Mouse (Mus musculus) neural tube, embryonic 11.5 days (tissue): ENCODE data around the gene Med24. TPM values are rescaled to one million over a fixed set of nuclear protein-coding genes. Genes with fewer than 3 reads are reported as not detected.

Experiments used
- ATAC-seq: fragments of 200-750 bp; cut with Nextera tagmentation; 2 replicates; pipeline ENCODE4 v1.8.0; 2017; ENCODE audit warnings: moderate number of reproducible peaks, mild to moderate bottlenecking, moderate TSS enrichment, moderate library complexity; ENCODE audit not compliant: insufficient read depth, low FRiP score, low TSS enrichment
- DNase-seq: peaks from one replicate; pipeline ENCODE4 v3.0.0-alpha.2; 2015; ENCODE audit warnings: low spot score
- H3K27ac ChIP-seq: fragments of 300-500 bp; sonication (generic); 2 replicates; pipeline ENCODE4 v1.5.1; 2014; ENCODE audit warnings: low read depth, mild to moderate bottlenecking, low read length
- H3K27me3 ChIP-seq: fragments of 300-500 bp; sonication (generic); 2 replicates; pipeline ENCODE4 v1.6.1; 2014; ENCODE audit warnings: mild to moderate bottlenecking, low read length, mixed read lengths; ENCODE audit not compliant: control insufficient read depth, insufficient read depth
- H3K36me3 ChIP-seq: fragments of 300-500 bp; sonication (generic); 2 replicates; pipeline ENCODE4 v1.6.1; 2014; ENCODE audit warnings: mild to moderate bottlenecking, low read length, moderate library complexity, mixed read lengths; ENCODE audit not compliant: control insufficient read depth, insufficient read depth
- H3K4me1 ChIP-seq: fragments of 300-500 bp; sonication (generic); 2 replicates; pipeline ENCODE4 v1.6.1; 2014; ENCODE audit warnings: low read length, mixed read lengths; ENCODE audit not compliant: control insufficient read depth, insufficient read depth
- H3K4me2 ChIP-seq: fragments of 300-500 bp; sonication (generic); 2 replicates; pipeline ENCODE4 v1.6.1; 2014; ENCODE audit warnings: low read depth, mild to moderate bottlenecking, moderate library complexity
- H3K4me3 ChIP-seq: fragments of 300-500 bp; sonication (generic); 2 replicates; pipeline ENCODE4 v1.5.1; 2014; ENCODE audit warnings: low read depth, low read length
- H3K9ac ChIP-seq: fragments of 300-500 bp; sonication (generic); 2 replicates; pipeline ENCODE4 v1.6.1; 2014; ENCODE audit warnings: mild to moderate bottlenecking, low read length
- H3K9me3 ChIP-seq: fragments of 300-500 bp; sonication (generic); 2 replicates; pipeline ENCODE4 v1.6.1; 2016; ENCODE audit warnings: low read length; ENCODE audit not compliant: control insufficient read depth
- WGBS: fragments of 180-500 bp; shearing (Covaris S2); extraction: QIAGEN DNeasy Blood & Tissue Kit; methylation state at CpG from one replicate; pipeline ENCODE4 v1.1.7; 2014; 5-methylcytosine and 5-hydroxymethylcytosine counted together
- polyA plus RNA-seq: library from polyadenylated mRNA; unstranded; fragments of >200 nt; fragmentation: Nextera tagmentation; extraction: Ambion mirVana; gene quantifications from 2 replicates; pipeline ENCODE4 v1.2.1, GENCODE M21; 2014

Gene Med24
- polyA plus RNA-seq, 1 experiment from 2014 or later: 74.5 TPM

- Histone ChIP-seq H3K4me3 (no peak overlapping the region), H3K9me3 (no peaks in the 10 kb centered on the region), H3K27ac (0 out of 2 replicates have a peak overlapping the region, but pooled peaks have one; percentile 39), H3K4me2 (peak overlapping the region; percentile 5; the same call in 1 of the 2 replicates), H3K9ac (peak overlapping the region; percentile 26; the same call in 1 of the 2 replicates), H3K27me3 (no peaks in the 10 kb centered on the region), H3K36me3 (peaks cover 2% of the 10 kb centered on the region; the same call in 1 of the 2 replicates), H3K4me1 (peaks cover 27% of the 10 kb centered on the region)
- DNase-seq (peak; percentile 60), ATAC-seq (peak; percentile 22; the same call in 1 of the 2 replicates)
- 23% methylated on average over 9 of the region's 9 CpGs for WGBS
These were observed 38.0 kb upstream of the Med24 start for GRCm38 (mm10) chr11:98767276-98767675.

GRCm38 (mm10) chr11:98766816-98767215, 37.6 kb upstream of the Med24 start:
- Histone ChIP-seq H3K4me2 (peak overlapping the region; percentile 5; the same call in 1 of the 2 replicates), H3K27ac (0 out of 2 replicates have a peak overlapping the region, but pooled peaks have one; percentile 39), H3K4me1 (peaks cover 27% of the 10 kb centered on the region), H3K4me3 (no peak overlapping the region), H3K9ac (peak overlapping the region; percentile 26; the same call in 1 of the 2 replicates), H3K27me3 (no peaks in the 10 kb centered on the region), H3K36me3 (peaks cover 2% of the 10 kb centered on the region; the same call in 1 of the 2 replicates), H3K9me3 (no peaks in the 10 kb centered on the region)
- DNase-seq (no peak), ATAC-seq (peak; percentile 7; the same call in 1 of the 2 replicates)
- 50% methylated on average over 5 of the region's 5 CpGs for WGBS

DNA sequence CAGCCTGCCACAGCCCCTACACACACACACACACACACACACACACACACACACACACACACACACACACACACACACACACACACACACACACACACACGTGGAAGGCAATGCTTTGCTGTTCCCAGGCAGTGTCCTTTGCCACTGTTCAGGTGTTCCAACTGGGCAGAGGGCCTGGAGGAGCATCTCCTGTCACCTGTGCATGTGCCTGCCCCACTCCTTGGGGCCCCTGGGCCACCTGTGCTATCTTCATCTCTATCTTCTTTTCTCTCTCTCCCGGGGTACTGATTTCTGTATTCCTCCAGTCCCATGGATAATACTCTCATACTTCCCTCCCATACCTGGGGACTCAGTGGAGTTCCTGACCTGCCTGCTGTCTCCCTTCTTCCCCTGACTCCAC, 37.1 kb upstream of the Med24 start:
- no peak for DNase-seq
- Histone ChIP-seq H3K4me2 (no peak overlapping the region), H3K36me3 (peaks cover 2% of the 10 kb centered on the region; the same call in 1 of the 2 replicates), H3K27me3 (no peaks in the 10 kb centered on the region), H3K9ac (no peak overlapping the region), H3K4me3 (no peak overlapping the region), H3K9me3 (no peaks in the 10 kb centered on the region), H3K4me1 (peaks cover 27% of the 10 kb centered on the region), H3K27ac (no peak overlapping the region)
- 63% methylated on average over 1 of the region's 2 CpGs for WGBS
- ATAC-seq: no peak

GRCm38 (mm10) chr11:98765421-98766309, 36.4 kb upstream of the Med24 start:
- H3K9me3 ChIP-seq: no peaks in the 10 kb centered on the region
- ATAC-seq: no peak
- no peak overlapping the region for H3K4me2 ChIP-seq
- peaks cover 27% of the 10 kb centered on the region for H3K4me1 ChIP-seq
- WGBS: 54% methylated on average over 6 of the region's 9 CpGs
- no peak for DNase-seq
- no peak overlapping the region for H3K27ac ChIP-seq
- peaks cover 4% of the 10 kb centered on the region for H3K36me3 ChIP-seq
- H3K27me3 ChIP-seq: no peaks in the 10 kb centered on the region
- H3K9ac ChIP-seq: no peak overlapping the region
- H3K4me3 ChIP-seq: no peak overlapping the region

GRCm38 (mm10) chr11:98764746-98765145, 35.5 kb upstream of the Med24 start:
- no peak for ATAC-seq
- H3K27me3 ChIP-seq: no peaks in the 10 kb centered on the region
- H3K36me3 ChIP-seq: peaks cover 4% of the 10 kb centered on the region
- H3K4me1 ChIP-seq: peaks cover 27% of the 10 kb centered on the region
- no peak overlapping the region for H3K4me3 ChIP-seq
- H3K9ac ChIP-seq: no peak overlapping the region
- DNase-seq: no peak
- no peak overlapping the region for H3K27ac ChIP-seq
- H3K4me2 ChIP-seq: no peak overlapping the region
- no peaks in the 10 kb centered on the region for H3K9me3 ChIP-seq

- no peaks in the 10 kb centered on the region for H3K9me3 ChIP-seq
- peaks cover 27% of the 10 kb centered on the region for H3K4me1 ChIP-seq
- H3K27me3 ChIP-seq: no peaks in the 10 kb centered on the region
- ATAC-seq (no peak), DNase-seq (no peak)
- H3K4me3 ChIP-seq: no peak overlapping the region
- 85% methylated on average over 18 of the region's 18 CpGs for whole genome bisulfite sequencing
- H3K27ac ChIP-seq: no peak overlapping the region
- H3K9ac ChIP-seq: no peak overlapping the region
- peaks cover 4% of the 10 kb centered on the region for H3K36me3 ChIP-seq
- H3K4me2 ChIP-seq: no peak overlapping the region
These were observed 34.9 kb upstream of the Med24 start for GRCm38 (mm10) chr11:98764091-98764490.

DNA sequence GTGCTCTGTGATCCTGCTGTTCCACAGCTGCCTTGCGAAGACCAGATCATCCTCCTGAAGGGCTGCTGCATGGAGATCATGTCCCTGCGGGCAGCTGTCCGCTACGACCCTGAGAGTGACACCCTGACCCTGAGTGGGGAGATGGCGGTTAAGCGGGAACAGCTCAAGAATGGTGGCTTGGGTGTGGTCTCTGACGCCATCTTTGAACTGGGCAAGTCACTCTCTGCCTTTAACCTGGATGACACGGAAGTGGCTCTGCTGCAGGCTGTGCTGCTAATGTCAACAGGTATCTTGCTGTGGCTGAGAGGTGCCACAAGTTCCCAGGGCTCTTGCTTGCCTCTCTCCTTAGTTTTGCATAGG, 34.2 kb upstream of the Med24 start:
- 85% methylated on average over 8 of the region's 8 CpGs for WGBS
- Histone ChIP-seq H3K27ac (no peak overlapping the region), H3K9me3 (no peaks in the 10 kb centered on the region), H3K27me3 (no peaks in the 10 kb centered on the region), H3K4me2 (no peak overlapping the region), H3K36me3 (peaks cover 4% of the 10 kb centered on the region), H3K9ac (no peak overlapping the region), H3K4me1 (peaks cover 25% of the 10 kb centered on the region), H3K4me3 (no peak overlapping the region)
- ATAC-seq: no peak
- DNase-seq: peak; percentile 9

- WGBS: 73% methylated on average over 17 of the region's 17 CpGs
- DNase-seq: peak; percentile 24
- H3K27me3 ChIP-seq: no peaks in the 10 kb centered on the region
- H3K36me3 ChIP-seq: peaks cover 4% of the 10 kb centered on the region
- H3K9me3 ChIP-seq: no peaks in the 10 kb centered on the region
- no peak overlapping the region for H3K27ac ChIP-seq
- H3K4me3 ChIP-seq: no peak overlapping the region
- H3K4me1 ChIP-seq: peaks cover 20% of the 10 kb centered on the region
- no peak overlapping the region for H3K9ac ChIP-seq
- H3K4me2 ChIP-seq: no peak overlapping the region
- ATAC-seq: no peak
These were observed 33.7 kb upstream of the Med24 start for GRCm38 (mm10) chr11:98762756-98763501.
